Mouse (Mus musculus) olfactory bulb, adult 2 months (tissue): ENCODE measurements at regions not wholly inside any gene's neighbourhood (a gene's known extent, or its start where the extent isn't known, plus 50 kb on each side); places are given as distances from the start of the nearest gene placed in this dataset.

Experiments
- CTCF ChIP-seq: fragments of 200-500 bp; IDR thresholded peaks from 2 replicates; pipeline ENCODE4 v1.5.1; 2012; ENCODE audit warnings: low read depth, mild to moderate bottlenecking, low read length, moderate library complexity; ENCODE audit not compliant: insufficient read depth
- POLR2A ChIP-seq: fragments of 200-500 bp; IDR thresholded peaks from 2 replicates; pipeline ENCODE4 v1.6.1; 2012; ENCODE audit warnings: mild to moderate bottlenecking, low read depth, low read length, moderate library complexity; ENCODE audit not compliant: insufficient read depth

DNA sequence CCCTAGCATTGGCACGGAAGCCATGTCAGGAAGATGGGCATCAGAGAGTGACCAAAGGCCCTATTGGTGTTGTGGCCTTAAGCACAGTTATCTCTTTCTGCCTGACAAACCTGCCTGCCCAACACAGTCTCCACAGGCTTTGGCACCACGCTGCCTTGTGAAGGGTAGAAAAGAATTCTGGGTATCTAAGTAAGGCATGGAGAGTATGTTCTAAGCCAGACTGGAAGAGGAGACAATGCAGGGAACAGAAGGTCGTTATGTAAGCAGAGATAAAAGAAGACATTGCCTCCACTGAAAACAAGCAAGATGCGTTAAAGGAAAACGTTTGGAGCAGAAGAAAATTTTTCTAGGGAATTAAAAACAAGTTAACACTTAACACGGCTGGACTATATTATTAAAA is 302.1 kb upstream of the 3110018I06Rik start:
- TF ChIP-seq CTCF = no peak
- no peak for TF ChIP-seq POLR2A
